Mouse (Mus musculus): ENCODE results near the gene Yeats2.

GRCm38 (mm10) chr16:20272994-20273393 is 132.1 kb downstream of the Yeats2 start:
- TF ChIP-seq CTCF (IDR thresholded peaks at IDR 0.05) (no peak), POLR2A (IDR thresholded peaks at IDR 0.05; ENCODE audit: insufficient read depth, low read depth, low read length) (no peak), EP300 (IDR thresholded peaks at IDR 0.05; ENCODE audit: insufficient read depth, low read depth, low read length) (no peak)

Data from heart, adult 2 months (tissue).